Mouse (Mus musculus): ENCODE data around the gene Adck1. TPM values are rescaled to one million over a fixed set of nuclear protein-coding genes. Genes with fewer than 3 reads are reported as not detected.
"Not testable (repeated sequence)": the region's sequence is repeated elsewhere in the genome, so short reads cannot be mapped to it uniquely, and the experiment has no call there.

The Adck1 gene
- total and polyA plus RNA-seq, 3 experiments: 30.6 to 34.3 TPM; not detected in 1

- no peak overlapping the region for H3K9ac ChIP-seq (ENCODE audit: control insufficient read depth, low read depth, low read length, poor library complexity, severe bottlenecking)
- no peaks in the 10 kb centered on the region for H3K79me2 ChIP-seq (ENCODE audit: control insufficient read depth, insufficient read depth, low read length, poor library complexity)
- no peak overlapping the region for H3K4me3 ChIP-seq (ENCODE audit: control insufficient read depth in 1 of 2, insufficient read depth in 1 of 2, low read depth in 2 of 2, low read length in 2 of 2)
- no peak for DNase-seq (ENCODE audit: low read depth, low spot score)
- TF ChIP-seq GABPA (IDR thresholded peaks at IDR 0.05; ENCODE audit: low read depth, low read length): no peak
- TF ChIP-seq BHLHE40 (IDR thresholded peaks at IDR 0.05; ENCODE audit: borderline replicate concordance, low read depth, low read length): no peak
- TF ChIP-seq EP300 (IDR thresholded peaks at IDR 0.05; ENCODE audit: low read depth in 1 of 2, low read length in 2 of 2): no peak
- TF ChIP-seq GATA1 (IDR thresholded peaks at IDR 0.05; ENCODE audit: low read depth, low read length): no peak
- TF ChIP-seq MXI1 (IDR thresholded peaks at IDR 0.05; ENCODE audit: low read depth, low read length): no peak
- TF ChIP-seq NELFE (IDR thresholded peaks at IDR 0.05; ENCODE audit: low read depth, low read length): no peak
- TF ChIP-seq JUND (IDR thresholded peaks at IDR 0.05; ENCODE audit: low read depth, low read length): no peak
- TF ChIP-seq POLR2A (IDR thresholded peaks at IDR 0.05; ENCODE audit: control insufficient read depth in 1 of 2, insufficient read depth in 1 of 2, low read depth in 1 of 2, low read length in 2 of 2, poor library complexity in 1 of 2): no peak
- no peak for TF ChIP-seq SMC3 (IDR thresholded peaks at IDR 0.05; ENCODE audit: low read depth, low read length)
- no peak for TF ChIP-seq MAZ (IDR thresholded peaks at IDR 0.05; ENCODE audit: low read depth, low read length)
- no peak for TF ChIP-seq MEF2A (IDR thresholded peaks at IDR 0.05; ENCODE audit: extremely low read depth, insufficient replicate concordance, low read depth, low read length, poor library complexity, severe bottlenecking)
- TF ChIP-seq TAL1 (IDR thresholded peaks at IDR 0.05; ENCODE audit: low read length): no peak
- H3K27me3 ChIP-seq (ENCODE audit: control insufficient read depth in 1 of 2, insufficient read depth in 2 of 2, low read length in 2 of 2): no peaks in the 10 kb centered on the region
- H3K9me3 ChIP-seq (replicated peaks; ENCODE audit: insufficient read depth, low read length): no peaks in the 10 kb centered on the region
- no peaks in the 10 kb centered on the region for H3K36me3 ChIP-seq (ENCODE audit: control insufficient read depth in 1 of 2, insufficient read depth in 2 of 2, low read length in 2 of 2)
- H3K4me1 ChIP-seq (ENCODE audit: control insufficient read depth in 1 of 2, insufficient read depth in 2 of 2, low read length in 2 of 2): no peaks in the 10 kb centered on the region
- H3K27ac ChIP-seq (ENCODE audit: control insufficient read depth, low read depth, low read length): no peak overlapping the region
These were observed 108.3 kb downstream of the Adck1 start for GRCm38 (mm10) chr12:88468691-88469090.

DNA sequence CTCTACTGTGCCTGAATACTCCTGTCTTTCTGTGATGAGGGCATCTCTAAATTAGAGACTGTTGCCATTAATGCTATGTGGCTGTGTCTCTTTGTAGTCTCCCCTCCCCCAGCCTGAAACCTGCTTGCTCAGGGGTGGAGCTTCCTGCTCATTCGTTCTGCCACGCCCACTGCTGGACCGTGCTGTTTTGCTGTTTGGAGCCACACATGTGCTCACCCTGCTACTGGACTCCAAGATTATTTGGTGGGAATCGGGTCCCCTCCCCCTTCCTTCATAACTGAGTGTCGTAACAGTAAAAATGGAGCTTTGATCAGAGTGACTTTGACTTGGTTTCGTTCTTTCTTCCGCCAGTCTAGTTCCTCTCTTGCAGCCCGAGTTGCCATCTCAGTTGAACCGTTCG lies 111.5 kb downstream of the Adck1 start:
- not testable (repeated sequence) for H3K27ac ChIP-seq (ENCODE audit: control insufficient read depth, low read depth, low read length); H3K27me3 ChIP-seq (ENCODE audit: control insufficient read depth in 1 of 2, insufficient read depth in 2 of 2, low read length in 2 of 2); H3K4me3 ChIP-seq (ENCODE audit: control insufficient read depth in 1 of 2, insufficient read depth in 1 of 2, low read depth in 2 of 2, low read length in 2 of 2); H3K36me3 ChIP-seq (ENCODE audit: control insufficient read depth in 1 of 2, insufficient read depth in 2 of 2, low read length in 2 of 2); H3K9me3 ChIP-seq (replicated peaks; ENCODE audit: insufficient read depth, low read length); H3K4me1 ChIP-seq (ENCODE audit: control insufficient read depth in 1 of 2, insufficient read depth in 2 of 2, low read length in 2 of 2); DNase-seq (ENCODE audit: low read depth, low spot score); H3K79me2 ChIP-seq (ENCODE audit: control insufficient read depth, insufficient read depth, low read length, poor library complexity); H3K9ac ChIP-seq (ENCODE audit: control insufficient read depth, low read depth, low read length, poor library complexity, severe bottlenecking)

DNA sequence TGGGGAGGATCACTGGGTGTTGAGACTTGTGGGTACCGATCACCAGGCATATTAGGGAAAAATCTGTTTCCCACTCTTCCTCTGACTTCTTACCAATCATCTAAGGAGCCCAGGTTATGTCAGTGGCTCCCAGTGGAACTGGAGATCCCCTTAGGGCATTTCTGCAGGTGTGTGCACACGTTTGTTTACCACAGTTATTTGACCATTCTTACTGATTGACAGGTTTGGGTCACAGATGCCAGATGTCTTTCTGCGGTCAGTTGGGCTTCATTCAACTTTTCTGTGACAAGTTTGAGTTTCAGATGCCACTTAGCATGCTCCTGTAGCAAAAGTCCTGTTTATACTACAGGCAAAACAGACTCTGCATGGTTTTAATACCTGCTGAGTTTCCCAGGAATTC lies 112.5 kb downstream of the Adck1 start:
- no peaks in the 10 kb centered on the region for H3K9me3 ChIP-seq (replicated peaks; ENCODE audit: insufficient read depth, low read length)
- no peaks in the 10 kb centered on the region for H3K27me3 ChIP-seq (ENCODE audit: control insufficient read depth in 1 of 2, insufficient read depth in 2 of 2, low read length in 2 of 2)
- TF ChIP-seq GATA1 (IDR thresholded peaks at IDR 0.05; ENCODE audit: low read depth, low read length): no peak
- TF ChIP-seq POLR2AphosphoS5 (IDR thresholded peaks at IDR 0.05; ENCODE audit: borderline replicate concordance, low read depth, low read length): no peak
- no peak for TF ChIP-seq ELF1 (IDR thresholded peaks at IDR 0.05; ENCODE audit: low read depth, low read length)
- no peak for TF ChIP-seq POLR2A (IDR thresholded peaks at IDR 0.05; ENCODE audit: control insufficient read depth in 1 of 2, insufficient read depth in 1 of 2, low read depth in 1 of 2, low read length in 2 of 2, poor library complexity in 1 of 2)
- TF ChIP-seq MAX (IDR thresholded peaks at IDR 0.05; ENCODE audit: low read length): no peak
- no peak for TF ChIP-seq CTCF (IDR thresholded peaks at IDR 0.05 in 2 of 3, conservative IDR thresholded peaks at IDR 0.05 in 1 of 3; ENCODE audit: control insufficient read depth in 1 of 3, insufficient read depth in 1 of 3, low read depth in 2 of 3, low read length in 3 of 3, poor library complexity in 1 of 3, severe bottlenecking in 1 of 3)
- TF ChIP-seq EP300 (IDR thresholded peaks at IDR 0.05; ENCODE audit: low read depth in 1 of 2, low read length in 2 of 2): no peak
- no peak for TF ChIP-seq KAT2A (conservative IDR thresholded peaks at IDR 0.05; ENCODE audit: low read depth, low read length)
- TF ChIP-seq MYB (IDR thresholded peaks at IDR 0.05; ENCODE audit: low read depth, low read length): no peak
- no peak for TF ChIP-seq USF2 (IDR thresholded peaks at IDR 0.05; ENCODE audit: borderline replicate concordance in 1 of 2, insufficient read depth in 1 of 2, low read depth in 1 of 2, low read length in 2 of 2)
- TF ChIP-seq TBP (IDR thresholded peaks at IDR 0.05; ENCODE audit: low read depth, low read length): no peak
- TF ChIP-seq MAFK (IDR thresholded peaks at IDR 0.05; ENCODE audit: borderline replicate concordance, low read depth, low read length): no peak
- TF ChIP-seq BHLHE40 (IDR thresholded peaks at IDR 0.05; ENCODE audit: borderline replicate concordance, low read depth, low read length): no peak
- TF ChIP-seq ZMIZ1 (IDR thresholded peaks at IDR 0.05; ENCODE audit: low read depth, low read length): no peak
- no peak for TF ChIP-seq JUND (IDR thresholded peaks at IDR 0.05; ENCODE audit: low read depth, low read length)
- TF ChIP-seq CHD2 (IDR thresholded peaks at IDR 0.05; ENCODE audit: low read length): no peak
- TF ChIP-seq RCOR1 (IDR thresholded peaks at IDR 0.05; ENCODE audit: low read depth, low read length): no peak
- no peak for TF ChIP-seq ETS1 (IDR thresholded peaks at IDR 0.05; ENCODE audit: low read depth, low read length)
- no peak overlapping the region for H3K9ac ChIP-seq (ENCODE audit: control insufficient read depth, low read depth, low read length, poor library complexity, severe bottlenecking)
- DNase-seq (ENCODE audit: low read depth, low spot score): no peak
- H3K79me2 ChIP-seq (ENCODE audit: control insufficient read depth, insufficient read depth, low read length, poor library complexity): no peaks in the 10 kb centered on the region
- H3K4me3 ChIP-seq (ENCODE audit: control insufficient read depth in 1 of 2, insufficient read depth in 1 of 2, low read depth in 2 of 2, low read length in 2 of 2): no peak overlapping the region
- no peaks in the 10 kb centered on the region for H3K36me3 ChIP-seq (ENCODE audit: control insufficient read depth in 1 of 2, insufficient read depth in 2 of 2, low read length in 2 of 2)
- no peaks in the 10 kb centered on the region for H3K4me1 ChIP-seq (ENCODE audit: control insufficient read depth in 1 of 2, insufficient read depth in 2 of 2, low read length in 2 of 2)
- H3K27ac ChIP-seq (ENCODE audit: control insufficient read depth, low read depth, low read length): no peak overlapping the region
